Mouse (Mus musculus): Measurements from ENCODE around the gene Pih1d2. TPM values are rescaled to one million over a fixed set of nuclear protein-coding genes. Genes with fewer than 3 reads are reported as not detected.

Pih1d2 gene
- 2.5 TPM for polyA plus RNA-seq (2012; fragmentation: generic; extraction: Trizol)
- long read RNA-seq, experiment 1, partial matches to known transcripts = 0 of 2 reads
- long read RNA-seq, experiment 1, other reads (novel, unspliced or antisense) = 1 of 2 reads
- long read RNA-seq, experiment 2, partial matches to known transcripts = 0 of 1 reads
- long read RNA-seq, experiment 2, other reads (novel, unspliced or antisense) = 0 of 1 reads

- TF ChIP-seq MAX (IDR thresholded peaks at IDR 0.05) (peak; percentile 55), MYOG (IDR thresholded peaks at IDR 0.05; ENCODE audit: control insufficient read depth, extremely low read depth, insufficient read length) (no peak)
- H3K79me3 ChIP-seq (ENCODE audit: low read depth) = peaks cover 32% of the 10 kb centered on the region
- H3K36me3 ChIP-seq (ENCODE audit: control insufficient read depth, insufficient read depth) = peaks cover 38% of the 10 kb centered on the region
- no peaks in the 10 kb centered on the region for H3K27me3 ChIP-seq (ENCODE audit: control insufficient read depth, insufficient read depth, insufficient read length)
- H3K79me2 ChIP-seq (ENCODE audit: control insufficient read depth, insufficient read depth) = peaks cover 51% of the 10 kb centered on the region
- H3ac ChIP-seq (ENCODE audit: control insufficient read depth, insufficient read length, low read depth) = peak within 1 kb of the TSS; percentile 82
- H3K4me3 ChIP-seq (ENCODE audit: insufficient read depth, poor library complexity, severe bottlenecking) = peak within 1 kb of the TSS; percentile 78
Observed at GRCm38 (mm10) chr9:50616766-50617603, at the start of gene Pih1d2, which contains the start of gene Nkapd1. Pih1d2 (plus strand) TSS chr9:50617321. Nkapd1 (minus strand) TSS chr9:50617464.

GRCm38 (mm10) chr9:50567372-50567771 lies 49.7 kb upstream of the Pih1d2 start:
- no peaks in the 10 kb centered on the region for H3K27me3 ChIP-seq (ENCODE audit: control insufficient read depth, insufficient read depth, insufficient read length)
- TF ChIP-seq FOSL1 (IDR thresholded peaks at IDR 0.05; ENCODE audit: insufficient read depth, low read length, poor library complexity, severe bottlenecking) = no peak
- no peak for TF ChIP-seq MYOG (IDR thresholded peaks at IDR 0.05; ENCODE audit: control insufficient read depth, extremely low read depth, insufficient read length)
- no peak for TF ChIP-seq MYOD1 (IDR thresholded peaks at IDR 0.05; ENCODE audit: control insufficient read depth, insufficient read length, low read depth)
- no peak for TF ChIP-seq MAX (IDR thresholded peaks at IDR 0.05)
- TF ChIP-seq CEBPB (IDR thresholded peaks at IDR 0.05; ENCODE audit: low read depth) = no peak
- no peak for TF ChIP-seq USF1 (IDR thresholded peaks at IDR 0.05; ENCODE audit: low read depth)
- TF ChIP-seq CTCF (IDR thresholded peaks at IDR 0.05; ENCODE audit: control insufficient read depth, insufficient read depth, insufficient read length) = no peak
- no peaks in the 10 kb centered on the region for H3K36me3 ChIP-seq (ENCODE audit: control insufficient read depth, insufficient read depth)
- no peaks in the 10 kb centered on the region for H3K79me3 ChIP-seq (ENCODE audit: low read depth)
- H3K4me3 ChIP-seq (ENCODE audit: insufficient read depth, poor library complexity, severe bottlenecking) = no peak overlapping the region
- H3ac ChIP-seq (ENCODE audit: control insufficient read depth, insufficient read length, low read depth) = no peak overlapping the region
- no peaks in the 10 kb centered on the region for H3K79me2 ChIP-seq (ENCODE audit: control insufficient read depth, insufficient read depth)

- Histone ChIP-seq H3K79me3 (ENCODE audit: low read depth) (no peaks in the 10 kb centered on the region), H3K79me2 (ENCODE audit: control insufficient read depth, insufficient read depth) (no peaks in the 10 kb centered on the region), H3K27me3 (ENCODE audit: control insufficient read depth, insufficient read depth, insufficient read length) (no peaks in the 10 kb centered on the region), H3K4me3 (ENCODE audit: insufficient read depth, poor library complexity, severe bottlenecking) (no peak overlapping the region), H3ac (ENCODE audit: control insufficient read depth, insufficient read length, low read depth) (no peak overlapping the region), H3K36me3 (ENCODE audit: control insufficient read depth, insufficient read depth) (no peaks in the 10 kb centered on the region)
- TF ChIP-seq MYOD1 (IDR thresholded peaks at IDR 0.05; ENCODE audit: control insufficient read depth, insufficient read length, low read depth) (no peak), CEBPB (IDR thresholded peaks at IDR 0.05; ENCODE audit: low read depth) (no peak), USF1 (IDR thresholded peaks at IDR 0.05; ENCODE audit: low read depth) (no peak), MYOG (IDR thresholded peaks at IDR 0.05; ENCODE audit: control insufficient read depth, extremely low read depth, insufficient read length) (no peak), MAX (IDR thresholded peaks at IDR 0.05) (no peak), FOSL1 (IDR thresholded peaks at IDR 0.05; ENCODE audit: insufficient read depth, low read length, poor library complexity, severe bottlenecking) (no peak), CTCF (IDR thresholded peaks at IDR 0.05; ENCODE audit: control insufficient read depth, insufficient read depth, insufficient read length) (no peak)
Observed at GRCm38 (mm10) chr9:50567881-50568280, 49.2 kb upstream of the Pih1d2 start.

DNA sequence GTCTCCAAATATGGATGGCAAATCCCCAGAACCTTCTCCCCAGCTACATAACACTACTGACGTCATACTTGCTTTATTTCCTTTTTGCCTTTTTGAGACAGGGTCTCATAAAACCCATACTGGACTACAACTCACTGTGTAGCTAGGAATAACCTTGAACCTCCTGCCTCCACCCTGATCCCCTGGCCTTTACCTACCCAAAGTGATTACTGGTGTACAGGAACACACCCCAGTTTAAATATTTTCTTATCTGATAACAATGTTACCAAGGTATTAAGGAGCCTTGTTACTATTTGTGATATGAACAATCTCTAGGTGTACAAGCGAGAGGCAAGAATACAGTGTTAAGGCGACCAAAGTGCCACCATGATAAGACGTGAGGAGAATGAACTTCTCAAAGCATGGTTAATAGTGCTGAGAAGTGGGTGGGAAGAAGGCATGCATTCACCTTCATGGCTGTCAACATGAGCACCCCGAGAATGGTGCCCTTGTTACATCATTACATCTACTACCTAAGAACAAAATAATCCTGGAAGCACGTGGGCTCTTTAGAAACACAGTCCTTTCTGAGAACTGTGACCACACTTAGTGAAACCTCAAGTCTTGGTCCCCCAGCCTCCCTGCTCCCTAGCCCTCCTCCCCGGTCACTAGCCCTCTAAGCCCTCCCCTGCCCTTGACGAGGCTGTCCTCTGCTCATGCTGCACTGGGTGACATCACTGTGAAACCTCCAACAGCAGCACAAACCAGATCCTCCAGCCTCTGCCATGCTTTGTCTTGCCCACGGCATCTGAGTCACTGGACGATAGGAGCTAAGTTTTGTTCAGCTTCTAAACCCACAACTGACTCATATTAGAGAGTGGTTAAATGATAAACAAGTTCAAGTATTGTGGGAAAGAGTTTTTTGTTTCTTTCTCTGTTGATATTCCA lies 47.3 kb upstream of the Pih1d2 start:
- TF ChIP-seq MAX (IDR thresholded peaks at IDR 0.05) = peak; percentile 30
- TF ChIP-seq MYOD1 (IDR thresholded peaks at IDR 0.05; ENCODE audit: control insufficient read depth, insufficient read length, low read depth) = no peak
- Histone ChIP-seq H3K4me3 (ENCODE audit: insufficient read depth, poor library complexity, severe bottlenecking) (no peak overlapping the region), H3K27me3 (ENCODE audit: control insufficient read depth, insufficient read depth, insufficient read length) (no peaks in the 10 kb centered on the region), H3K79me2 (ENCODE audit: control insufficient read depth, insufficient read depth) (no peaks in the 10 kb centered on the region), H3ac (ENCODE audit: control insufficient read depth, insufficient read length, low read depth) (no peak overlapping the region), H3K79me3 (ENCODE audit: low read depth) (no peaks in the 10 kb centered on the region), H3K36me3 (ENCODE audit: control insufficient read depth, insufficient read depth) (no peaks in the 10 kb centered on the region)

DNA sequence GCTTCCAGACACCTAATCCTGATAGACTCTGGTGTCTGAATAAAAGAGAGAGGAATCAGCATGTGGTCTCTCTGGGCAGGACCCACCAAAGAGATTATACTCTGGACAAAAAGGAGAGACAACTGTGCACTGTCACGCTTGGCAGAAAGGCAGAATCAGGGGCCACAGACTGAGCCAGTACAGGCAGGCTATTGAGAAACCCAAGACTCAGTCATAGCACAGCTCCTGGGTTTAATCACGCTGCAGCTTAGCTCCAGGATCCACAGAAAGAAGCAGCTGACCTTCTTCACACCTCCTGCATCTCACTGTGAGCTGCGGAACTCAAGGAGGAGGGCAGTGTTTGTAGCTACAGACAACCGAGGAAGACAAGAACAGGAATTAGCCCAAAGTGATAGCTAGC lies 36.8 kb upstream of the Pih1d2 start:
- no peak overlapping the region for H3K4me3 ChIP-seq (ENCODE audit: insufficient read depth, poor library complexity, severe bottlenecking)
- H3K79me3 ChIP-seq (ENCODE audit: low read depth) = no peaks in the 10 kb centered on the region
- TF ChIP-seq USF1 (IDR thresholded peaks at IDR 0.05; ENCODE audit: low read depth) = no peak
- no peak for TF ChIP-seq MYOG (IDR thresholded peaks at IDR 0.05; ENCODE audit: control insufficient read depth, extremely low read depth, insufficient read length)
- TF ChIP-seq MAX (IDR thresholded peaks at IDR 0.05) = no peak
- TF ChIP-seq MYOD1 (IDR thresholded peaks at IDR 0.05; ENCODE audit: control insufficient read depth, insufficient read length, low read depth) = no peak
- no peak for TF ChIP-seq CTCF (IDR thresholded peaks at IDR 0.05; ENCODE audit: control insufficient read depth, insufficient read depth, insufficient read length)
- TF ChIP-seq FOSL1 (IDR thresholded peaks at IDR 0.05; ENCODE audit: insufficient read depth, low read length, poor library complexity, severe bottlenecking) = no peak
- TF ChIP-seq CEBPB (IDR thresholded peaks at IDR 0.05; ENCODE audit: low read depth) = no peak
- no peak overlapping the region for H3ac ChIP-seq (ENCODE audit: control insufficient read depth, insufficient read length, low read depth)
- no peaks in the 10 kb centered on the region for H3K36me3 ChIP-seq (ENCODE audit: control insufficient read depth, insufficient read depth)
- H3K27me3 ChIP-seq (ENCODE audit: control insufficient read depth, insufficient read depth, insufficient read length) = no peaks in the 10 kb centered on the region
- H3K79me2 ChIP-seq (ENCODE audit: control insufficient read depth, insufficient read depth) = no peaks in the 10 kb centered on the region

Measured in C2C12 (cell line).